Mouse (Mus musculus) layer of hippocampus, adult 8-10 months (tissue): ENCODE measurements around the gene Tmem215. TPM values are rescaled to one million over a fixed set of nuclear protein-coding genes. Genes with fewer than 3 reads are reported as not detected.

Experiments used
- DNase-seq, 2 experiments: peaks; one replicate each; pipeline ENCODE4 v3.0.0; 2022; ENCODE audit warnings: low spot score in 2 of 2
- total RNA-seq, 4 experiments: library from RNA; stranded (reverse); gene quantifications; 2 replicates each; pipeline ENCODE4 v1.2.4; 2022

Gene Tmem215
- total RNA-seq = 1 to 10 TPM; 7.0 to 8.3 (median 7.3) TPM

- DNase-seq = no peak
These were observed at the start of gene Tmem215 for GRCm38 (mm10) chr4:40471880-40472279. Gene Tmem215, plus strand, starts transcription at chr4:40472180.

DNA sequence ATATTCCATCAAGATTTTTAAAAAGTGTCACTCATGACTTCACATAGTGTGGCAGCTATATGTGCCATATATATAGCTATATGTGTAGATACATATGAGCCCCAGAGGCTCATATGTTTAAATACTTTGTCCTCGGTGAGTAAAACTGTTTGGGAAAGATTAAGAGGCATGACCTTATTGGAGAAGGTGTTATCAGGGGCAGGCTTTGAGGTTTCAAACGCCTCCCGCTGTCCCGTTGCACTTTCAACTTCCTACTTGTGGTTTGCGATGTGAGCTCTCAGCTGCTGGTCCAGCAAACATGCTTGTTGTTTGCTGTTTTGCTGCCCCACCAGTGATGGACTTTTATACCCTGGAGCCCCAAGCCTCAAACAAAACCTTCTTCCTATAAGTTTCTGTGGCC lies 40.1 kb upstream of the Tmem215 start:
- DNase-seq = no peak

DNA sequence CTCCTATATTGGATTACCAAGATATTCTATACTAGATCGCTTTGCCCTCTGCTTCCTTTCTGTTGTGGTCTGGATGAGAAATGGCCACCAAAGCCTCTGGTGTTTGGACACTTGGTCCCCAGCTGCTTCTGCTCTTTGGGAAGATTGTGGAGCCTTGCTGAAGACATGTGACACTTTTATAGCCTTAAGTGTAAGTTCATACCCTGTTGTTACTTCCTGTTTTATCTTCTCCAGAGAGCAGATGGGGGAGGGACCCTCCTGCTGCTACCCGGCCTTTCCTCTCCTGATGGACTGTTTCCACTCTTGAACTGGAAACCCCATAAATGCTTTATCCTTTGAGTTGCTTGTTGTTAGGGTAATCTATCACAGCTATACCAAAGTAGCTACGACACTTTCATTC lies 38.6 kb upstream of the Tmem215 start:
- DNase-seq = no peak

DNA sequence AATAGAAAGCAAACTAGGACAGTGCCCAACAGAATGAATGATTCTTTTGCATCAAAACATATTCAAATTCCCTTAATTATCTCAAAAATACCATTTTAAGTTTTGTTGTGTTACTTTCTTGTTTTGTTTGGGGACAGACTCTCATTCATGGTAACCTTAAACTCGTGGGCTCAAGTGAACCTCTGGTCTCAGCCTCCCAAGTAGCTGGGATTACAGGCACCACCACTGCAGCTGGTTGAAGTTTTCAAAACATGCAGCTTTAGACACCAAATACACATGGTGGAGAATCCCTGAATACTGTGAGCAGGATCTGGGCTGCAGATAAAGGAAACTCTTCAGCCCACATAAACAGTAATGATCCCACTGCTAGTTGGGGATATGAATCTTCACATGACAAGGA lies 37.6 kb upstream of the Tmem215 start:
- no peak for DNase-seq

- DNase-seq = no peak
These were observed 28.4 kb upstream of the Tmem215 start for GRCm38 (mm10) chr4:40443565-40443964.

GRCm38 (mm10) chr4:40472700-40473530 lies 935 bp downstream of the Tmem215 start:
- peak in 1 of 2 experiments; percentile 21 for DNase-seq

GRCm38 (mm10) chr4:40473911-40474310 lies 1.9 kb downstream of the Tmem215 start:
- no peak for DNase-seq

DNA sequence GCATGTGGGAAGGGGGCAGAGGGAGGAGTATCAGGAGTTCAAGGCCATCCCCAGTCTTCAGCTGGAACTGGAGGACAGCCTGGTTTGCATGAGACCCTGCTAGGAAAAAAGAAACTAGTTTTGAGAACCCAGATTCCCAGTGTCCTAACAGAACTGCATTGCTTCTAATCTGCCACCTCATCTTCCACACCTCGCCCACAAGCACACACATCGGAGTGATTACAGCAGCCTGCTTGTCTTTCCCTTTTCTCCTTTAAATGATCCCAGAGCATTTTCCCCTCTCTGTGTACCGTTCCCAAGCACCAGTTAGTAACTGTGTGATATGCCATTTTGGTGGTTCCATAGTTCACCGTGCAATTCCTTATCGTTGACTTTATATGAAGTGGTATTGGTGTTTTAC lies 6.0 kb downstream of the Tmem215 start:
- no peak for DNase-seq

DNA sequence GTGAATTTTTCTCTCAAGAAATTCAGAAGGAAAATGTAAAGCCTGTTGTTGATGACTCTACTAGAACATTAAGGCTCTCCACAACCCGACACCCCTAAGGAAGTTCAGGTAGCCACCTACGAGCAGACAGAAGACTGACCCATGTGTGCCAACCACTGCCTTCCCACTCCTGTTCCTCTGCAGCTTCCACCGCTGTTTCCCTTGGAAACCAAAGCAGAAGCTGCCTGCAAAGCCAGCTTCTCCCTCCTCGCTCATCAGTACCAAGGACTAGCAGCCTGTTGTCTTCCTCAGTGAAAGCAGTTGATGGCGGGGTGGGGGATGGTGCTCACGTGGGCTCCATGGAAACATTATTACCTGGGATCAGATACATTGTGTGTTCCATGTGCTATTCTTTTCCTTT lies 14.6 kb downstream of the Tmem215 start:
- DNase-seq = no peak

DNA sequence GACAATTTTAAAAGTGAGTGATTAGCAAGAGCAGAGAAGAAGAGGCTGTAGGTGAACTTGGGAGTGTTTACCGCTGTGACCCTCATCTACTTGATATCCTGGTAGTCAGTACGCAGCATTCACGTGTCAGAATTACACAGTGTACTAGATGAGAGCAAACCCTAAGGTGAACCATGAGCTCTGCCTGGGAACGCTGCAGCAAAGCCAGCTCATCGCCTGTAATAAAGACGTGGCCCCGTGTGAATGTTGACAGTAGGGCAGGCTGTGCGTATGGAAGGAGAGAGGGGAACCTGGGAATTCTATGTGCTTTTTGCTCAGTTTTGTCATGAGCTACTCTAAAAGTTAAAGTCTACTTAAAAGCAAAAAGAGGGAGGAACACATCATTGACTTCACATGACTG lies 19.8 kb downstream of the Tmem215 start:
- DNase-seq = no peak

DNA sequence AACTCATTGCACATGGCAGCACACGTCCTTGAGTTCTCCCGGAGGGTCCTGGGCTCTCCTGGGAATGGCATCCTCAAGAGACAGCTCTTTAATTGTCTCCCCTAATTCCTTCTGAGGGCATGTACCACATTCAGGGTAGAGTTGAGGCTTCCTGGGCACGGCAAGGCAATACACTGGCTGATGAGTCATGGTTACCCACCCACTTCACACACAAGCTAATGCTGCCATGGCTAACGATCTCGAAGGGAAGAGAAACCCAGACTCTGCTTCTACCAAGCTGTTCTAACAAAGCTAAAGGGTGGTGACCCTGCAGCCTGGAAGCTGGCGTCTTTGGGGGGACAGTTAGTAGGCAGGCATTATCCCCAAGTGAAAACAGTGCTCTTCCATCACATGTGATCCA lies 24.4 kb downstream of the Tmem215 start:
- no peak for DNase-seq

DNA sequence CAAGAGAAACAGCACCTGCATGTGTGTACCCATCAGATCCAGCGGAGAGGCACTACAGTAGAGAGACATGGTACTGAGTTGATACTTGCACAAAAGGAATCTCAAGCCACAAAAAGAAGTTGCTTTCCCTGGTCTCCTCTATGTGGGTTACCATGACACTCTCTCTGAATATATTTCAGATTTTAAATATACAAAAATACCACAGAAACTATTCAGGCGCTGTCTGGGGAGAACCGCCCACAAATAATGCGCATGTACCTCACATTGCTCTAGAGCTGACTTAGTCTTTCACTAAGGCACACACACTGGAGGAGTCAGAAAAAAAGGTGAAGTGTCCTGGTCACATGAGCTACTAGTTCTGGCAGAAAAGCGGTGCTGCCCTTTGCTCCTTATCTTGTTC lies 24.8 kb downstream of the Tmem215 start:
- no peak for DNase-seq

DNA sequence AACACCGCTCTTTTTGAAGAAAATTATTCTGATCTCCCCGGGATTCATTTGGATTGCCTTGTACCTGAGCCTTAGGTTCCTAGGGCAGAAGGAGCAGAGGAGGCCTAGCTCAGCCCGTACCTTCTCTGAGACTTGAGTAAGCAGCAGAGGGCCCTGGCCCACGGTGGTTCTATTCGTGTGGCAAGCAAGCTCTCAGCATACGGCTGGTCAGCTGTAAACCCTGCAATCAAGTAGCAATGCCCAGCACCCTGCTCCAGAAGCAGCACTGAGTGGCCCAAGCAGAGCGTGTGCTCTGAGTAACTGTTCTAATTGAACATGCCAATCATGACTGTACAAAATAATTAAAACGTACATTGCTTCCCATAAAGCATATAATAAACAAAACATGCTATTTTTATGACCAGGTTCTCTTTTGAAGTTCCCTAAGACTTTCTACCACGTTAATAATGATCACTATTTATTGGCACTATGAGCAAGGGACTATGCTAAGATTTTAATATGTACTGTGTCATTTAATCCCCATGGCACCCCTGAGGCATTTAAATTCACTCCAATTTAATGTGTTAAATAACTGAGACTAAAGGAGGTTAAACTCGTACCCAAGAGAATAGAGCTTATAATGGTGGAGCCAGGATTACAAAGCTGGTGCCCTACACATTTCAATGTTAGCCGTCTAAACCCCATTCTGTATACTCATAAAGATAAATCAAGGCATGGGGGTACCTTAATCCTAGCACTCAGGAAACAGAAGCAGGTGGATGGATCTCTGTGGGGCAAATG lies 28.0 kb downstream of the Tmem215 start:
- no peak for DNase-seq

DNA sequence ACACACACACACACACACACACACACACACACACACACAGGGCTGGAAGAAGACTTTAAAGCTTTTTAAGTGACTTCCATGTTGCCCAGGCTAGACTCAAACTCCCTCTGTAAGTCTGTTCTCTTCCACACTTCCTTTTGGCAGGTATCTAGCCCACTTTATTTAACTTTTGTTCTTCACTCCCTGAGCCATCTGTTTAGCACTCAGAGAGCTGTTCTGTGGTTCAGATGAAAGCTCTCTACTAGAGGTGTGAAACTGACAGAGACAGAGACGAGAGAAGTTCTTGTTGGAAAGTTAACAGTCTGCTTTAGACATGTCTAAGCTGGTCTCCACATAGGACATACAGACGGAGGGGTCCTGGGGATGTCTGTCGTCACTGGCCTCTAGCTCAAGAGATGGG lies 30.5 kb downstream of the Tmem215 start:
- no peak for DNase-seq

DNA sequence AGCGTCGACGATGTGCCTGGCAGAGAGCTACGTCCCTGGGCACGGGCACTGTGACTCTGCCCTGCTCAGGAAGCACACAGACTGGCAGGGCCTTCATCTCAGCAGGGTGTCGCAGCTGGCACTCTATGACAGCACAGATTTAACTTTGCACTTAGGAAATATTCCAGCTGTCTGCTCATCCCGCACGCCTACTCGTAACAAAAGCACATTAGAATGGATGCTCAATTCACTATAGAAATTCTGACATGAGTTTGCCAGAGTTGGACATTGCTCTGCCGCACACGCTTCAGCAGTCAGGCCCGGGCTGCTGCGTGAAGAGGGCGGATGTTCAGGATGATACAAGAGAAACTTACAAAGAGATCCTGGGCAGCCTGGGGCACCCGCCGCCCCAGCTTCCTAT lies 37.6 kb downstream of the Tmem215 start:
- DNase-seq = peak; percentile 45 to 59

GRCm38 (mm10) chr4:40513235-40513634 lies 41.3 kb downstream of the Tmem215 start:
- no peak for DNase-seq

GRCm38 (mm10) chr4:40518545-40519324 lies 46.8 kb downstream of the Tmem215 start:
- peak in 1 of 2 experiments; percentile 19 for DNase-seq

Other genes starting within 250 kb of the Tmem215 start
- 1 to 10 TPM; 3.7 to 8.2 (median 6.8) TPM for gene Ddx58, start 232.4 kb upstream of the Tmem215 start, total RNA-seq
- 10 to 100 TPM; 11.1 to 27.8 (median 17.2) TPM for gene Smim27, start 202.6 kb upstream of the Tmem215 start, total RNA-seq
- gene Topors, start 202.3 kb upstream of the Tmem215 start, total RNA-seq = 10 to 100 TPM; 19.1 to 21.3 (median 21.0) TPM
- 100 to 1,000 TPM; 158 to 176 (median 167) TPM for gene Ndufb6, start 192.8 kb upstream of the Tmem215 start, total RNA-seq
- gene Aptx, start 231.0 kb downstream of the Tmem215 start, total RNA-seq = 10 to 100 TPM; 27.1 to 33.3 (median 31.9) TPM
- gene Dnaja1, start 250.0 kb downstream of the Tmem215 start, total RNA-seq = 100 to 1,000 TPM; 263 to 275 (median 274) TPM